Mouse (Mus musculus) liver, embryonic 14.5 days (tissue): ENCODE measurements at regions not wholly inside any gene's neighbourhood (a gene's known extent, or its start where the extent isn't known, plus 50 kb on each side); places are given as distances from the start of the nearest gene placed in this dataset.

Experiments used
- CTCF ChIP-seq: IDR thresholded peaks from 2 replicates; pipeline ENCODE4 v1.5.1; 2016; ENCODE audit warnings: antibody characterized with exemption, low read depth, control low read depth
- EP300 ChIP-seq: IDR thresholded peaks from 2 replicates; pipeline ENCODE4 v1.6.1; 2016; ENCODE audit warnings: antibody characterized with exemption, low read depth

DNA sequence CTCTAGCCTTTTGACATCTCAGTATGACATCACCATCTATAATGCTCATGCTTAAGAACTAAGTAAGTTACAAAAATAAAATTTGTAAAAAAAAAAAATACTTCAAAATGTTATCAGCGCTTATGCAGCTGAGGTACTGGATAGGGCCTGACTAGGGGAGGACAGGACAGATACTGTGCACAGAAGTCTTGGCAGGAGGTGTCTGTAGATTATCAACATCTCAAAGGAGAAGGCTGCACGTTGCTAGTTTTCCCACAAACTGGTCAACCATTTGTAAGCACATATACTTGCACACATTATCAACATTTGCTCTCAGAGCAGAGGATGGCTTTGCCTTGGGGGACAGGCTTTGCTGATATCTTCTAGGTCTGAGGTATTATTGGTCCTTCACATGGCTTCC, 294.5 kb upstream of the Camk1g start:
- TF ChIP-seq CTCF: no peak
- peak; percentile 90 for TF ChIP-seq EP300
